Mouse (Mus musculus): Measurements from ENCODE around the gene Atp5mpl.

- TF ChIP-seq CTCF (IDR thresholded peaks at IDR 0.05; ENCODE audit: insufficient read depth, low read length) = no peak
- TF ChIP-seq POLR2A (IDR thresholded peaks at IDR 0.05; ENCODE audit: borderline replicate concordance, extremely low read depth, low read depth, low read length) = no peak
Observed at GRCm38 (mm10) chr12:111974578-111974977, 7.8 kb upstream of the Atp5mpl start.

All from lung, adult 2 months (tissue).